Mouse (Mus musculus): ENCODE measurements around the gene Set.
"Not testable (repeated sequence)": the region's sequence is repeated elsewhere in the genome, so short reads cannot be mapped to it uniquely, and the experiment has no call there.

Gene Set

GRCm38 (mm10) chr2:30057223-30057904, at the start of gene Set:
TSS of gene Set (plus strand) at chr2:30057378.
- DNase-seq (ENCODE audit: low spot score), result no peak

- DNase-seq (ENCODE audit: low spot score), result no peak
Observed at GRCm38 (mm10) chr2:30009101-30009500, 48.1 kb upstream of the Set start.

GRCm38 (mm10) chr2:30010840-30011281, 46.3 kb upstream of the Set start:
- DNase-seq (ENCODE audit: low spot score), result peak; percentile 75

- DNase-seq (ENCODE audit: low spot score), result no peak
Observed at GRCm38 (mm10) chr2:30014326-30014966, 42.7 kb upstream of the Set start.

- DNase-seq (ENCODE audit: low spot score), result no peak
Observed at GRCm38 (mm10) chr2:30025454-30025853, 31.7 kb upstream of the Set start.

- no peak for DNase-seq (ENCODE audit: low spot score)
Observed at GRCm38 (mm10) chr2:30026997-30027396, 30.2 kb upstream of the Set start.

- peak; percentile 66 for DNase-seq (ENCODE audit: low spot score)
Observed at GRCm38 (mm10) chr2:30032244-30032846, 24.8 kb upstream of the Set start.

GRCm38 (mm10) chr2:30032957-30033356, 24.2 kb upstream of the Set start:
- peak; percentile 45 for DNase-seq (ENCODE audit: low spot score)

- no peak for DNase-seq (ENCODE audit: low spot score)
Observed at GRCm38 (mm10) chr2:30037762-30038161, 19.4 kb upstream of the Set start.

GRCm38 (mm10) chr2:30038370-30038769, 18.8 kb upstream of the Set start:
- DNase-seq (ENCODE audit: low spot score), result no peak

- no peak for DNase-seq (ENCODE audit: low spot score)
Observed at GRCm38 (mm10) chr2:30039687-30040086, 17.5 kb upstream of the Set start.

- peak; percentile 93 for DNase-seq (ENCODE audit: low spot score)
Observed at GRCm38 (mm10) chr2:30042445-30042844, 14.7 kb upstream of the Set start.

- DNase-seq (ENCODE audit: low spot score), result no peak
Observed at GRCm38 (mm10) chr2:30044550-30044949, 12.6 kb upstream of the Set start.

- DNase-seq (ENCODE audit: low spot score), result no peak
Observed at GRCm38 (mm10) chr2:30047127-30047526, 10.1 kb upstream of the Set start.

- DNase-seq (ENCODE audit: low spot score), result no peak
Observed at GRCm38 (mm10) chr2:30048101-30048501, 9.1 kb upstream of the Set start.

- peak; percentile 99 for DNase-seq (ENCODE audit: low spot score)
Observed at GRCm38 (mm10) chr2:30048699-30049388, 8.3 kb upstream of the Set start, which contains the start of gene Wdr34. TSS of gene Wdr34 (minus strand) at chr2:30048881.

GRCm38 (mm10) chr2:30049831-30050230, 7.3 kb upstream of the Set start:
- no peak for DNase-seq (ENCODE audit: low spot score)

- DNase-seq (ENCODE audit: low spot score), result no peak
Observed at GRCm38 (mm10) chr2:30051992-30052761, 5.0 kb upstream of the Set start.

GRCm38 (mm10) chr2:30055310-30055709, 1.9 kb upstream of the Set start:
- DNase-seq (ENCODE audit: low spot score), result not testable (repeated sequence)

GRCm38 (mm10) chr2:30056736-30057135, 442 bp upstream of the Set start:
- DNase-seq (ENCODE audit: low spot score), result no peak

- no peak for DNase-seq (ENCODE audit: low spot score)
Observed at GRCm38 (mm10) chr2:30058418-30058817, 1.2 kb downstream of the Set start.

All from testis, postnatal 10 days (tissue).